Mouse (Mus musculus) cortical plate, adult 2 months (tissue): Measurements from ENCODE around the gene Tas2r143.

Source experiments
- CTCF ChIP-seq: fragments of 200-500 bp; IDR thresholded peaks from 2 replicates; pipeline ENCODE4 v1.5.1; 2011; ENCODE audit warnings: mild to moderate bottlenecking, control low read depth, low read length; ENCODE audit not compliant: insufficient read depth; ENCODE audit errors: extremely low read depth
- POLR2A ChIP-seq: fragments of 200-500 bp; IDR thresholded peaks from 2 replicates; pipeline ENCODE4 v1.6.1; 2011; ENCODE audit warnings: mild to moderate bottlenecking, low read length, control low read depth; ENCODE audit not compliant: insufficient read depth; ENCODE audit errors: extremely low read depth

- no peak for TF ChIP-seq POLR2A
- no peak for TF ChIP-seq CTCF
These were observed 1.0 kb upstream of the Tas2r143 start for GRCm38 (mm10) chr6:42398998-42399397.
